Mouse (Mus musculus): ENCODE data around the gene Ehd4.

- TF ChIP-seq CTCF (IDR thresholded peaks at IDR 0.05; ENCODE audit: low read depth, low read length) (no peak), POLR2A (IDR thresholded peaks at IDR 0.05; ENCODE audit: borderline replicate concordance, low read depth, low read length) (no peak)
Observed at GRCm38 (mm10) chr2:120134453-120135075, 19.8 kb downstream of the Ehd4 start.

Measured in bone marrow macrophage, adult 2 months (primary cell).